Mouse (Mus musculus): Measurements from ENCODE around the gene Gm14435.
"Not testable (repeated sequence)": the region's sequence is repeated elsewhere in the genome, so short reads cannot be mapped to it uniquely, and the experiment has no call there.

Gm14435 gene

DNA sequence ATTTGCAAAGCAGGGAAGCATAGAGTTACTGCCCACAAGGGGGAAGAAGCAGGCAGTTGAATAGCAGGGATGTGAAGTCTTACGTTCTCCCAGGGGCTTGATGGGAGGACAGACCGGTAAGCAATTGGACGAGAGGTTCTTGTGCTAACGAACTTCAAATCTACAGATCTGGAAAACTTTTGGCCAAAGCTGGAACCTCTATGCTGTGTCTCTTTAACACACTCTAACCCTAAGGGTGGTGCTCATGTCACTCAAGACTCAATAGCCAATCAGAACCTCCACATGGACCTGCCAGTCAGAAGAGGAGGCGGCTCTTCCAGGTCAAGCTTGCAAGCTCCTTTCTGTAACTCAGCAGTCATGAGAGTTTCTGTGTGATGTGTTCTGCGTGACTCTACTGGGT, at the start of gene Gm14435:
TSS of gene Gm14435 (plus strand) at position 301 of the 400 bp plus-strand sequence.
- DNase-seq (ENCODE audit: low read depth, low spot score), result not testable (repeated sequence)

Data from 3T3-L1 (cell line).